Mouse (Mus musculus): Measurements from ENCODE around the gene Rab8a.

DNA sequence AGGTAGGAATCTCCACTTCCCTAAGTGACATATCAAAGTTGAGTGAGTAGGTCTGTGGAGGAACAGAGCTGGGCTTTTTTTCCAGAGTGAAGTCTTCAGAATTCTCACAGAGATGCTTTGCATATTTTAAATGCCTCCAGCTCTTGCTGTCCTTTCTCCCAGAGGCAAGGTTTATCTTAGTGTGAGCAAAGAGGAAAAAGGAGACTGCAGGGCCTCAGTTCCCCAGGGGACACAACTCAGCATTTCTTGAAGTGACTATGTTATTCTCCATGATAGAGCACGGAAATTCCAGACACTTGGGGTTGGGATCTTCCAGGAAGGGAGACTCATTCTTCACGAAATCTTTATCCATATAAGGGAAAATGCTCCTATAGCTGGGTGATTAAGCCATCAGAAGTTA lies 13.7 kb upstream of the Rab8a start:
- no peak for TF ChIP-seq CTCF (IDR thresholded peaks at IDR 0.05; ENCODE audit: low read depth)
- TF ChIP-seq EP300 (optimal IDR thresholded peaks at IDR 0.05) = no peak
